Mouse (Mus musculus) hindlimb bud, embryonic 11.5 days (tissue): ENCODE results near the gene Jagn1.

ENCODE experiments used
- DNase-seq: peaks from one replicate; pipeline ENCODE4 v3.0.0-alpha.2; 2012; ENCODE audit warnings: low read depth, low spot score; ENCODE audit errors: extremely low spot score

Jagn1 gene

DNA sequence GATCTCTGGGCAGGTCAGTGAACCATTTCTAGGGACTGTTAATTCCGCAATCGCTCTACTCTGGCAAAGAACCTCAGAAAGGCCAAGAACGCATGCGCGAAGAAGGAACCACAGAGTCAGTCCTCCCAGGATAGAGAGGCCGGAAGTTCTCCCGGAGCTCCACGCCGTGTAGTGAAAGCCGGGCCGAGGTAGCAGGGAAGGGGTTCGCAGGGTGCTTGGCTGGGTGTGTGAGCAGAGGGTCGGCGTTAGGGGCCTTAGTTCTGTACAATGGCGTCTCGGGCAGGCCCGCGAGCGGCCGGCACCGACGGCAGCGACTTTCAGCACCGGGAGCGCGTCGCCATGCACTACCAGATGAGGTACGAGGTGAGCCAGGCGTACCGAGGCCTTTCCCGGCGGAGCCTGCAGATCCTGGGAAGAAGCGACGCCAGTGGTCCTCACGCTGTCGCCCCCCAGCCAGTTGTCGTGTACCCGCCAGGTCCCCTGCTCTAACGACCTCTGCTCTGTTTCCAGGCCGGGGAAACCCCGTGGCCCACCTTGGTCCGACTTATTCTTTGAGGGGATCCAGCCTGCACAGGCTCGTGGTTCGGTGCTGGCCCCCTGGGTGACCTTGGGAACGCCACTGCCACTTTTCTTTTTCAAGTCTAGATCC, at the start of gene Jagn1:
Gene Jagn1, plus strand, starts transcription at position 128 of the 649 bp plus-strand sequence.
- peak; percentile 90 for DNase-seq

DNA sequence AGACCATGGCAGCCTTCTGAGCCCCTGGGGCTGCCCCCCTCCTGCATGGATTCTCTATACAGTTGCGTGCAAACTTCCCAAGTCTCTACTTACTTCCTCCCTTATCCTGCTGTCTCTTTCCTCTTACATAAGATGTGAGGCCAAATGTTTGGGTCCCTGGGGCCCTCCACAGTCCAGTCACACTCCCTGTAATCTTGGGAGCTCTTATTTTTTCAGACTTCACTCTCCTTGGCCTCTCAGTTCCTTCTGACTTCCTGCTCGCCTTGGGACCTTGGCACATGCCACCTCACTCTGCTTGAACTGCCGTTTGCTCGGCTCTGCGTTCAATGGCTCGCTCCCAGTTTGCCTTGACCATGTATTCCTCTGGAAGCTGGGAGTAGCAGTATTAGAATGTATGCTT, 48.4 kb upstream of the Jagn1 start:
- DNase-seq: no peak

GRCm38 (mm10) chr6:113394811-113395210, 47.6 kb upstream of the Jagn1 start:
- no peak for DNase-seq

- DNase-seq: no peak
Measured at GRCm38 (mm10) chr6:113395501-113395900, 46.9 kb upstream of the Jagn1 start.

GRCm38 (mm10) chr6:113396270-113397030, 45.9 kb upstream of the Jagn1 start:
- DNase-seq: no peak

- no peak for DNase-seq
Measured at GRCm38 (mm10) chr6:113402094-113402493, 40.3 kb upstream of the Jagn1 start.

GRCm38 (mm10) chr6:113404649-113405448, 37.5 kb upstream of the Jagn1 start:
- no peak for DNase-seq

- DNase-seq: no peak
Measured at GRCm38 (mm10) chr6:113405483-113405882, 36.9 kb upstream of the Jagn1 start.

GRCm38 (mm10) chr6:113406683-113407082, 35.7 kb upstream of the Jagn1 start:
- DNase-seq: no peak

DNA sequence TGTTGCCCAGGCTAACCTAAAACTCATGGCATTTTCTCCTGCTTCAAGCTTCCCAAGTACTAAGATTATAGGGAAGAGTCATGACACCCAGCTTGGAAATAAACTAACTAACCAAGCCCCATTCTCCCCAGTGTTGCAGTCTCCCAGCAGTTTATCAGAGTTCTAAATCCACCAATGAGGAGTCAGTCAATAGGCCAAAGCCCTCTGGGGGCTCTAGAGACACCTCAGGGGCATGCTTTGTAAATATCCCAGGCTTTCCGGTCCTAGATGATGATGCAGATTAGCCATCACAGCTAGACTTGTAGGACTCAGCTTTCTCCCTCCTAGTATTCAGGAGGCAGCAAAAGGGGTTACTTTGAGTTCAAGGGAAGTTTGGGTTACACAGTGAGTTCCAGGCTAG, 32.4 kb upstream of the Jagn1 start:
- DNase-seq: no peak

DNA sequence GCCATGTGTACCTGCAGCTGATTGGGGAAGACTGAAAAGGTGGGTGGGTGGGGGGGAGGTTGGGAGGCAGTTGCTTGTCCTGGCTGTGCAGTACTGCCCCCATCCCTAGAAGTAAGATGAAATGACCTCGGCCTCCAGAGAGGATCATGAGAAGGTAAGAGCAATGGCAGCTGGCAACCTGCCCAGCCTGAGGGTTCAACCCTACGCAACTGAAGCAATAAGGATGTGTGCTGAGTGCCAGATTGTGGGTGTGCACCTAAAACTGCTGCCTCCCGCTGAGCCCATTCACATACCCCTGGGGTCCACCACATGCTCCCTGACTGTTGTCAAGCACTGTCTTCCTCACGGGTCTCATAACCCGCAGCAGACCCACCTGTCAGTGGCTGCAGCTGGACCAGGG, 26.0 kb upstream of the Jagn1 start:
- DNase-seq: no peak

DNA sequence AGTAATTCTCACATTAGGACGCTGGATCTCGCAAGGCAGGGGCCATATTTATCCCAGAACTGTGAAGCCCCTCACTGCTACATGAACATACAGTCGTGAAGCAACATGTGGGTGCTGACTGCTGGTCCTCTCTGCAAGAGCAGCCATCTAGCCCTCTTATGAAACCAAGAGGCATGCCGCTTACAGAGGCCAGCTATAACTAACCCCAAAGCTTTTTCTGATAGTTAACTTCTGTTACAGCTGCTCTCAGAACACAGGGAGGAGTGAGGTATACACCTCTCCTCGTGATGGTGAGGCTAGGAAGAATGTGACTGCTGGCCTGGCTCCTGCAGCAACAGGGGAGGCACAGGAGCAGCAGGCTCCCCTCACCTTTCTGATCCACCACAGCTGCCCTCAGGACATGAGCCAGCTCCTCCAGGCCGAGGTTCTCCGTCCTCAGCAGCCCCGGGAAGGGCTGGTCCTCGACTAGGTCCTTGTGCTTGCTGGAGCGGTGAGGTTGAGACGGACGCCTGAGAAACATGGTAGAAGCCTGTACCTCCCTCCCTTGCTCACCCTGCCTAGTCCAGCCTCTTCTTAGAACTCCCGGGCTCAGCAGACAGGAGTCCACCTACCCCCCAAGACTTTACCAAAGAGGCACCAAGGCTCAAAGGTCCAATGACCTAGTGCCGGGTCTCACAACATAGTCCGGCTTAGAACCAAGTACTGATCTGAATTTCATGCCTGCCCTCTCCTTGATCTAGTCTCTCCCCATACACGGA, 23.7 kb upstream of the Jagn1 start:
- DNase-seq: no peak

GRCm38 (mm10) chr6:113419199-113419587, 23.2 kb upstream of the Jagn1 start, which contains the start of gene Rpusd3:
Rpusd3 (minus strand) TSS chr6:113419340.
- DNase-seq: peak; percentile 99

DNA sequence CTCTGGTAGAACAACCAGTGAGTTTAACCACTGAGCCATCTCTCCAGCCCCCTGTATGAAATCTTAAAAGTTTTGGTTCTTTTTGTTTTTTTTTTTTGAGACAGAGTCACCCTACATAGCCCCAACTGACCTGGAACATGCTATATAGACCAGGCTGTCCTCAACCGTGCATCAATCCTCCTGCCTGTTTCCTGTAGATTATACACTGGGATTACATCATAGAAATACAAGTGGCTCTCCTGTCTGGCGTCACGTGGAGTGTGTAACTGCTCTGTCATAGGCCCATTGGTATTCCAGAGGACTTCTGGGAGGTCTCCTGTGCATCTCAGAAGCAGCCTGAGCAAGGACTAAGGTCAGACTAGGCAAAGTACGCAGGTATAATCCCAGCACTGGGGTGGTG, 19.4 kb upstream of the Jagn1 start:
- no peak for DNase-seq

- DNase-seq: no peak
Measured at GRCm38 (mm10) chr6:113424187-113424586, 18.2 kb upstream of the Jagn1 start.

DNA sequence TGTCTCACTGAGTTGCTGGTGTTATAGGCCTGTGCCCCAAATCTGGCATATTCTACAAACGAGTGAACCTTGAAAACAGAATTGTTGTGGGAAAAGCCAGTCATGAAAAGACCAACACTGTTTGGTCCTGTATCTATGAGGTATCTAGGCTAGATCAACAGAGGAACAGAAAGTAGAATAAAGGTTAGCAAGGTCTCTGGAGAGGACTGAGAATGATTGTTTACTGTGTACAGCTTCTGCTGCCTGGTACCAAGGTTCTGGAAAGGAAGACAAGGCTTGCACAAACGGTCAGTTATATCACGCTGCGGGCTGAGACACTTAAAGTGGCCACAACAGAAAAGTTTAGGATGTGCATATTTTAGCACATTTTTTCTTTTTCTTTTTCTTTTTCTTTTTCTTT, 15.7 kb upstream of the Jagn1 start:
- no peak for DNase-seq

GRCm38 (mm10) chr6:113427397-113427796, 15.0 kb upstream of the Jagn1 start:
- DNase-seq: peak; percentile 37

DNA sequence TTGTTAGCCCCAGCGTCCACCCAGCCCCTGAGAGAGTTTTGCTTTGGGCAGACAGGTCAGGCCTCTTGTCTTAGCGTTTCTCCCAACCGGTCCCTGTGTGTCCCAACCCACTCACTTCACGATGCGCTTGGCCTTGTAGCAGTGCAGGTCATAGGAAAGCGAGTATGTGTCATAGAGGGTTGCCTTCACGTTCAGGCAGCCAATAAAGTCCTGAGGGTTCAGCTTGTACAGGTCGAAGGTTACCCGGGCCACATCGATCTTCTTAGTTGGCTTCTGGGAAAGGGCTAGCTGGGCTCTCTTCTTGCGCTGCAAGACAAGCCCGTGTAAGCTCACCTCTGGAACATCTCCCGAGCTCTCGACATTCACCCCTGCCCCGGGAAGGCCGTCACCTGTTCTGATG, 14.4 kb upstream of the Jagn1 start:
- no peak for DNase-seq

- DNase-seq: no peak
Measured at GRCm38 (mm10) chr6:113429965-113430364, 12.4 kb upstream of the Jagn1 start.

DNA sequence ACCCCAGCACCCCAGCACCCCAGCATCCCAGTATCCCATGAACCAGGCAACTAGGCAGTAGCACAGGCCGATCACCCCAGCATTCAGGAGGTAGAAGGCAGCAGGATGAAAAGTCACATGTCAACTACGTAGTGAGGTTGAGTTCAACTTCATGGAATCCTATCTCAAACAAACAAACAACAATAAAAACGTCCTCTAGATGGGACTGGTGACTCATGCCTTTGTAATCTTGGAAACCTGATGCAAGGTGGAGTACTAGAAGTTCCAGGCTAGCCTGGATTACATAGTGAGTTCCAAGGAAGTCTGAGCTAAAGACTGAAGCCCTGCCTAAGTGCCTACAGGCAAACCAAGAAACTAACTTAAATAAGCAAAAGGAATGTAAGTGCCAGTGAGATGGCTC, 11.5 kb upstream of the Jagn1 start:
- no peak for DNase-seq

GRCm38 (mm10) chr6:113431801-113432200, 10.6 kb upstream of the Jagn1 start:
- no peak for DNase-seq
